Mouse (Mus musculus): ENCODE results near the gene Noa1. TPM values are rescaled to one million over a fixed set of nuclear protein-coding genes. Genes with fewer than 3 reads are reported as not detected.

The Noa1 gene
- polyA plus RNA-seq, 1 experiment: 10.9 TPM

GRCm38 (mm10) chr5:77289686-77290085 is 20.2 kb downstream of the Noa1 start:
- Histone ChIP-seq H3K4me3 (ENCODE audit: low read depth, low read length) (no peak overlapping the region), H3K36me3 (ENCODE audit: control insufficient read depth, insufficient read depth, low read length) (peaks cover 43% of the 10 kb centered on the region), H3K4me1 (ENCODE audit: control insufficient read depth, insufficient read depth, insufficient read length, low read length) (no peaks in the 10 kb centered on the region; the same call in 1 of the 2 replicates), H3K27ac (ENCODE audit: insufficient read depth, low read depth, low read length) (peak overlapping the region; percentile 29; the same call in 1 of the 2 replicates), H3K27me3 (ENCODE audit: control insufficient read depth, insufficient read depth, low read length) (no peaks in the 10 kb centered on the region)
- TF ChIP-seq POLR2A (IDR thresholded peaks at IDR 0.05; ENCODE audit: low read depth, low read length): no peak
- TF ChIP-seq CTCF (IDR thresholded peaks at IDR 0.05; ENCODE audit: extremely low read depth, insufficient read length, insufficient replicate concordance, low read depth, low read length): no peak
- 79% methylated on average over 8 of the region's 8 CpGs for WGBS

GRCm38 (mm10) chr5:77287901-77288300 is 22.0 kb downstream of the Noa1 start:
- no peak overlapping the region for H3K4me3 ChIP-seq (ENCODE audit: low read depth, low read length)
- 83% methylated on average over 6 of the region's 6 CpGs for WGBS
- no peak overlapping the region for H3K27ac ChIP-seq (ENCODE audit: insufficient read depth, low read depth, low read length)

GRCm38 (mm10) chr5:77286904-77287303 is 23.0 kb downstream of the Noa1 start:
- TF ChIP-seq POLR2A (IDR thresholded peaks at IDR 0.05; ENCODE audit: low read depth, low read length) (no peak), CTCF (IDR thresholded peaks at IDR 0.05; ENCODE audit: extremely low read depth, insufficient read length, insufficient replicate concordance, low read depth, low read length) (no peak)
- Histone ChIP-seq H3K27me3 (ENCODE audit: control insufficient read depth, insufficient read depth, low read length) (no peaks in the 10 kb centered on the region), H3K27ac (ENCODE audit: insufficient read depth, low read depth, low read length) (no peak overlapping the region), H3K4me3 (ENCODE audit: low read depth, low read length) (no peak overlapping the region), H3K4me1 (ENCODE audit: control insufficient read depth, insufficient read depth, insufficient read length, low read length) (no peaks in the 10 kb centered on the region; the same call in 1 of the 2 replicates), H3K36me3 (ENCODE audit: control insufficient read depth, insufficient read depth, low read length) (peaks cover 39% of the 10 kb centered on the region)
- 66% methylated on average over 5 of the region's 5 CpGs for WGBS

More at GRCm38 (mm10) chr5:77287901-77288300, 22.0 kb downstream of the Noa1 start:
- Histone ChIP-seq H3K36me3 (ENCODE audit: control insufficient read depth, insufficient read depth, low read length) (peaks cover 36% of the 10 kb centered on the region), H3K27me3 (ENCODE audit: control insufficient read depth, insufficient read depth, low read length) (no peaks in the 10 kb centered on the region), H3K4me1 (ENCODE audit: control insufficient read depth, insufficient read depth, insufficient read length, low read length) (no peaks in the 10 kb centered on the region; the same call in 1 of the 2 replicates)
- TF ChIP-seq POLR2A (IDR thresholded peaks at IDR 0.05; ENCODE audit: low read depth, low read length): no peak
- TF ChIP-seq CTCF (IDR thresholded peaks at IDR 0.05; ENCODE audit: extremely low read depth, insufficient read length, insufficient replicate concordance, low read depth, low read length): no peak

GRCm38 (mm10) chr5:77285685-77286084 is 24.2 kb downstream of the Noa1 start:
- Histone ChIP-seq H3K4me3 (ENCODE audit: low read depth, low read length) (no peak overlapping the region), H3K36me3 (ENCODE audit: control insufficient read depth, insufficient read depth, low read length) (peaks cover 50% of the 10 kb centered on the region), H3K4me1 (ENCODE audit: control insufficient read depth, insufficient read depth, insufficient read length, low read length) (no peaks in the 10 kb centered on the region; the same call in 1 of the 2 replicates), H3K27me3 (ENCODE audit: control insufficient read depth, insufficient read depth, low read length) (no peaks in the 10 kb centered on the region), H3K27ac (ENCODE audit: insufficient read depth, low read depth, low read length) (no peak overlapping the region)
- TF ChIP-seq POLR2A (IDR thresholded peaks at IDR 0.05; ENCODE audit: low read depth, low read length): no peak
- WGBS: 79% methylated on average over 7 of the region's 7 CpGs

- 86% methylated on average over 9 of the region's 9 CpGs for WGBS
- H3K27me3 ChIP-seq (ENCODE audit: control insufficient read depth, insufficient read depth, low read length): no peaks in the 10 kb centered on the region
- no peak overlapping the region for H3K4me3 ChIP-seq (ENCODE audit: low read depth, low read length)
- no peak overlapping the region for H3K27ac ChIP-seq (ENCODE audit: insufficient read depth, low read depth, low read length)
- no peaks in the 10 kb centered on the region for H3K4me1 ChIP-seq (ENCODE audit: control insufficient read depth, insufficient read depth, insufficient read length, low read length)
- TF ChIP-seq POLR2A (IDR thresholded peaks at IDR 0.05; ENCODE audit: low read depth, low read length) (no peak), CTCF (IDR thresholded peaks at IDR 0.05; ENCODE audit: extremely low read depth, insufficient read length, insufficient replicate concordance, low read depth, low read length) (no peak)
- H3K36me3 ChIP-seq (ENCODE audit: control insufficient read depth, insufficient read depth, low read length): peaks cover 47% of the 10 kb centered on the region
Observed at GRCm38 (mm10) chr5:77282242-77282641, 27.6 kb downstream of the Noa1 start.

GRCm38 (mm10) chr5:77281518-77282174 is 28.2 kb downstream of the Noa1 start:
- WGBS: 84% methylated on average over 20 of the region's 20 CpGs
- Histone ChIP-seq H3K4me1 (ENCODE audit: control insufficient read depth, insufficient read depth, insufficient read length, low read length) (no peaks in the 10 kb centered on the region), H3K36me3 (ENCODE audit: control insufficient read depth, insufficient read depth, low read length) (peaks cover 50% of the 10 kb centered on the region), H3K27me3 (ENCODE audit: control insufficient read depth, insufficient read depth, low read length) (no peaks in the 10 kb centered on the region), H3K27ac (ENCODE audit: insufficient read depth, low read depth, low read length) (no peak overlapping the region), H3K4me3 (ENCODE audit: low read depth, low read length) (no peak overlapping the region)
- TF ChIP-seq CTCF (IDR thresholded peaks at IDR 0.05; ENCODE audit: extremely low read depth, insufficient read length, insufficient replicate concordance, low read depth, low read length) (no peak), POLR2A (IDR thresholded peaks at IDR 0.05; ENCODE audit: low read depth, low read length) (no peak)

GRCm38 (mm10) chr5:77277204-77277603 is 32.7 kb downstream of the Noa1 start:
- Histone ChIP-seq H3K27ac (ENCODE audit: insufficient read depth, low read depth, low read length) (no peak overlapping the region), H3K4me3 (ENCODE audit: low read depth, low read length) (no peak overlapping the region), H3K27me3 (ENCODE audit: control insufficient read depth, insufficient read depth, low read length) (no peaks in the 10 kb centered on the region), H3K4me1 (ENCODE audit: control insufficient read depth, insufficient read depth, insufficient read length, low read length) (peaks cover 3% of the 10 kb centered on the region; the same call in 1 of the 2 replicates), H3K36me3 (ENCODE audit: control insufficient read depth, insufficient read depth, low read length) (peaks cover 38% of the 10 kb centered on the region)
- WGBS: 90% methylated on average over 6 of the region's 6 CpGs
- TF ChIP-seq CTCF (IDR thresholded peaks at IDR 0.05; ENCODE audit: extremely low read depth, insufficient read length, insufficient replicate concordance, low read depth, low read length): no peak
- TF ChIP-seq POLR2A (IDR thresholded peaks at IDR 0.05; ENCODE audit: low read depth, low read length): no peak

All from small intestine, adult 2 months (tissue).